Mouse (Mus musculus) retina, postnatal 7 days (tissue): Measurements from ENCODE around the gene Stxbp1.
"Not testable (repeated sequence)": the region's sequence is repeated elsewhere in the genome, so short reads cannot be mapped to it uniquely, and the experiment has no call there.

Experiments
- DNase-seq: peaks from one replicate; pipeline ENCODE4 v3.0.0-alpha.2; 2012; ENCODE audit warnings: low read depth, low spot score

Gene Stxbp1

GRCm38 (mm10) chr2:32874070-32874469 lies 27.0 kb upstream of the Stxbp1 start:
- no peak for DNase-seq

GRCm38 (mm10) chr2:32870275-32871100 lies 23.4 kb upstream of the Stxbp1 start:
- no peak for DNase-seq

- no peak for DNase-seq
Observed at GRCm38 (mm10) chr2:32869721-32870274, 22.8 kb upstream of the Stxbp1 start.

GRCm38 (mm10) chr2:32867354-32867753 lies 20.3 kb upstream of the Stxbp1 start:
- no peak for DNase-seq

GRCm38 (mm10) chr2:32864755-32865154 lies 17.7 kb upstream of the Stxbp1 start:
- DNase-seq = no peak

- no peak for DNase-seq
Observed at GRCm38 (mm10) chr2:32863317-32863716, 16.3 kb upstream of the Stxbp1 start.

- no peak for DNase-seq
Observed at GRCm38 (mm10) chr2:32860799-32861198, 13.8 kb upstream of the Stxbp1 start.

GRCm38 (mm10) chr2:32859622-32860012 lies 12.6 kb upstream of the Stxbp1 start:
- DNase-seq = no peak

GRCm38 (mm10) chr2:32859010-32859621 lies 12.1 kb upstream of the Stxbp1 start:
- DNase-seq = no peak

GRCm38 (mm10) chr2:32857584-32857983 lies 10.5 kb upstream of the Stxbp1 start:
- peak; percentile 79 for DNase-seq

GRCm38 (mm10) chr2:32855790-32856465 lies 8.9 kb upstream of the Stxbp1 start:
- no peak for DNase-seq

GRCm38 (mm10) chr2:32855046-32855785 lies 8.2 kb upstream of the Stxbp1 start:
- DNase-seq = no peak

GRCm38 (mm10) chr2:32854206-32854605 lies 7.2 kb upstream of the Stxbp1 start:
- peak; percentile 85 for DNase-seq

GRCm38 (mm10) chr2:32853716-32854115 lies 6.7 kb upstream of the Stxbp1 start:
- not testable (repeated sequence) for DNase-seq

- peak; percentile 62 for DNase-seq
Observed at GRCm38 (mm10) chr2:32852156-32852555, 5.1 kb upstream of the Stxbp1 start.

- no peak for DNase-seq
Observed at GRCm38 (mm10) chr2:32847468-32847821, 400 bp upstream of the Stxbp1 start.

GRCm38 (mm10) chr2:32846101-32846804 lies 792 bp downstream of the Stxbp1 start:
- peak; percentile 74 for DNase-seq

GRCm38 (mm10) chr2:32845572-32846100 lies 1.4 kb downstream of the Stxbp1 start:
- no peak for DNase-seq

GRCm38 (mm10) chr2:32842558-32842957 lies 4.5 kb downstream of the Stxbp1 start:
- no peak for DNase-seq

- no peak for DNase-seq
Observed at GRCm38 (mm10) chr2:32841099-32841498, 5.9 kb downstream of the Stxbp1 start.

- DNase-seq = no peak
Observed at GRCm38 (mm10) chr2:32839261-32839660, 7.8 kb downstream of the Stxbp1 start.
